Mouse (Mus musculus) lung, postnatal 0 days (tissue): ENCODE measurements around the gene Micall2.

ENCODE experiments used
- CTCF ChIP-seq: IDR thresholded peaks from 2 replicates; pipeline ENCODE4 v1.5.1; 2016; ENCODE audit warnings: antibody characterized with exemption, mild to moderate bottlenecking
- EP300 ChIP-seq: IDR thresholded peaks from 2 replicates; pipeline ENCODE4 v1.6.1; 2016; ENCODE audit warnings: antibody characterized with exemption, mild to moderate bottlenecking, control low read depth

DNA sequence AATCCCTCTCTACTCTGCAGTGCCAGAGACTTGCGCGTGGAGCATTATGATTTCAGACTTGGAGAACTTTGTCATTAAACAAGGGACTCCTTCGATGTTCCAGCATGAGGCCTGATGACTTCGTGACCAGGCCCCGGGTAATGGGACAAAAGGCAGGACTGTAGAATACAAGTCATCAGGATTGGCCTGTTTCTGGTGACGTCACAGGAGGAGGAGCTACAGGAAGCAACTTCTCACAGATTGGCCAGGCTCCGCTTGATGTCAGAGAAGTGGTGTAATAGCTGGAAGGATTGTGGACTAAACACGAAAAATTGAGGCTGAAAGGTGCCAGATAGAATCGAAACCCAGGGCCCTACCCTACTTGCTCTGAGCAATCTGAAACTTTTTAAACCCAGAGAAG lies 45.3 kb downstream of the Micall2 start:
- no peak for TF ChIP-seq EP300
- no peak for TF ChIP-seq CTCF
